Comparison of ENCODE assay signal across 13 mouse cellular contexts in the genomic region with DNA sequence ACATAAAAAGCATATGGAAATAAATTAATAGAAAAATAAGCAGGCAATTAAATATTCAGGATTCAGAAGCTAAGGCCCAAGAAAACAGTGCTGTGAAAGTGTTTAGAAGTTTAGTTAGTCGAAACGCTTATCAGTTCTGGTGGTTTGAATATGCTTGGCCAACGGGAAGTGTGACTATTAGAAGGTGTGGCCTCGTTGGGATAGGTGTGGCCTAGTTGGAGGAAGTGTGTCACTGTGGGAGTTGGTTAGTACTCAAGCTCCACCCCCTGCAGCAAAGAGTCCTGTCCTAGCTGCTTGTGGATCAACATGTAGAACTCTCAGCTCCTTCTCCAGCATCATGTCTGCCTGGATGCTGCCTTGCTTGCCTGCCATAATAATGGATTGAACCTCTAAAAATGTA. TPM values are rescaled to one million over a fixed set of nuclear protein-coding genes. Genes with fewer than 3 reads are reported as not detected.
DNase-seq lines count a peak whose midpoint lies in the region; ATAC-seq and TF ChIP-seq lines count a peak whose summit lies in the region.
"Had no signal": no experiment of that assay in that cellular context is flagged by ENCODE, and none has a peak within 500 bp of the region (broad histone marks: within the 10 kb centered on the region; RNA-seq: fewer than 3 reads in every experiment).

No protein-coding gene starts in this region.

- H3K27ac ChIP-seq in kidney, embryonic 15.5 days, result no peak overlapping the region
- H3K27ac ChIP-seq in kidney, embryonic 16.5 days (ENCODE audit: low read length), result no peak overlapping the region
- peak overlapping the region; percentile 63 for H3K27ac ChIP-seq in liver, postnatal 0 days (ENCODE audit: low read depth)
- no peak overlapping the region for H3K27ac ChIP-seq in stomach, embryonic 15.5 days
- H3K27ac ChIP-seq: midbrain, embryonic 12.5 days had no signal

- TF ChIP-seq CTCF in liver, postnatal 0 days (IDR thresholded peaks at IDR 0.05; ENCODE audit: low read depth), result no peak

- no peaks in the 10 kb centered on the region for H3K9me3 ChIP-seq in kidney, embryonic 15.5 days (replicated peaks)
- H3K9me3 ChIP-seq in kidney, embryonic 16.5 days (ENCODE audit: low read length), result no peaks in the 10 kb centered on the region
- no peaks in the 10 kb centered on the region for H3K9me3 ChIP-seq in liver, postnatal 0 days (ENCODE audit: low read length)
- H3K9me3 ChIP-seq in stomach, embryonic 15.5 days, result no peaks in the 10 kb centered on the region
- H3K9me3 ChIP-seq: midbrain, embryonic 12.5 days had no signal

- H3K4me2 ChIP-seq in kidney, embryonic 15.5 days, result no peak overlapping the region
- H3K4me2 ChIP-seq in kidney, embryonic 16.5 days (replicated peaks; ENCODE audit: low read depth, low read length), result no peak overlapping the region
- peak overlapping the region; percentile 48 for H3K4me2 ChIP-seq in liver, postnatal 0 days (ENCODE audit: low read depth, low read length)
- H3K4me2 ChIP-seq in stomach, embryonic 15.5 days, result no peak overlapping the region
- H3K4me2 ChIP-seq: midbrain, embryonic 12.5 days had no signal

- ATAC-seq in kidney, embryonic 15.5 days (replicated peaks; ENCODE audit: low FRiP score), result peak; percentile 65; the same call in 1 of the 2 replicates
- ATAC-seq in kidney, embryonic 16.5 days (ENCODE audit: low FRiP score, low TSS enrichment), result no peak
- peak; percentile 90 for ATAC-seq in liver, postnatal 0 days
- peak; percentile 85; the same call in 1 of the 2 replicates for ATAC-seq in stomach, embryonic 15.5 days (ENCODE audit: insufficient read depth, low FRiP score, low read depth)
- ATAC-seq: forebrain, embryonic 16.5 days had no signal

- H3K9ac ChIP-seq in kidney, embryonic 15.5 days, result no peak overlapping the region
- H3K9ac ChIP-seq in kidney, embryonic 16.5 days (replicated peaks; ENCODE audit: low read length), result no peak overlapping the region
- peak overlapping the region; percentile 23 for H3K9ac ChIP-seq in liver, postnatal 0 days (replicated peaks)
- H3K9ac ChIP-seq in stomach, embryonic 15.5 days, result no peak overlapping the region
- H3K9ac ChIP-seq: midbrain, embryonic 12.5 days had no signal

- TF ChIP-seq EP300 in liver, postnatal 0 days (IDR thresholded peaks at IDR 0.05; ENCODE audit: low read depth), result no peak

- H3K27me3 ChIP-seq in kidney, embryonic 15.5 days, result no peaks in the 10 kb centered on the region
- H3K27me3 ChIP-seq in kidney, embryonic 16.5 days (ENCODE audit: insufficient read depth, low read length), result no peaks in the 10 kb centered on the region
- H3K27me3 ChIP-seq in liver, postnatal 0 days (ENCODE audit: insufficient read depth, low read length), result no peaks in the 10 kb centered on the region
- H3K27me3 ChIP-seq in stomach, embryonic 15.5 days (replicated peaks), result no peaks in the 10 kb centered on the region

- H3K36me3 ChIP-seq in kidney, embryonic 15.5 days, result no peaks in the 10 kb centered on the region
- H3K36me3 ChIP-seq in kidney, embryonic 16.5 days (ENCODE audit: insufficient read depth, low read length), result no peaks in the 10 kb centered on the region
- H3K36me3 ChIP-seq in liver, postnatal 0 days (replicated peaks; ENCODE audit: insufficient read depth, low read length), result no peaks in the 10 kb centered on the region
- H3K36me3 ChIP-seq in stomach, embryonic 15.5 days, result no peaks in the 10 kb centered on the region
- H3K36me3 ChIP-seq: midbrain, embryonic 12.5 days had no signal

- peak; percentile 88 for DNase-seq in c-Kit-positive CD71-positive TER-119-positive erythroid progenitor cells, embryonic 14.5 days (ENCODE audit: low spot score)
- peak; percentile 76 for DNase-seq in liver, postnatal 0 days
- DNase-seq in adrenal gland, adult 2 months, result no peak
- DNase-seq in MN1 (ENCODE audit: low spot score), result no peak
- DNase-seq in cerebellum, adult 9-10 months, result no peak
- DNase-seq: cerebellum, adult 18-20 months; heart, postnatal 4 days; layer of hippocampus, postnatal 36 days had no signal

- H3K4me3 ChIP-seq in kidney, embryonic 15.5 days (replicated peaks), result no peak overlapping the region
- H3K4me3 ChIP-seq in kidney, embryonic 16.5 days (ENCODE audit: low read length), result no peak overlapping the region
- H3K4me3 ChIP-seq in liver, postnatal 0 days (ENCODE audit: low read depth, low read length), result peak overlapping the region; percentile 45
- H3K4me3 ChIP-seq in stomach, embryonic 15.5 days (replicated peaks), result no peak overlapping the region
- H3K4me3 ChIP-seq: midbrain, embryonic 12.5 days had no signal

- H3K4me1 ChIP-seq in kidney, embryonic 15.5 days, result 0 out of 2 replicates have a peak, but pooled peaks cover 3% of the 10 kb centered on the region
- 0 out of 2 replicates have a peak, but pooled peaks cover 2% of the 10 kb centered on the region for H3K4me1 ChIP-seq in kidney, embryonic 16.5 days (ENCODE audit: insufficient read depth, low read length)
- H3K4me1 ChIP-seq in liver, postnatal 0 days (ENCODE audit: insufficient read depth), result peaks cover 12% of the 10 kb centered on the region
- H3K4me1 ChIP-seq in stomach, embryonic 15.5 days, result no peaks in the 10 kb centered on the region
- H3K4me1 ChIP-seq: midbrain, embryonic 12.5 days had no signal

- WGBS in kidney, embryonic 15.5 days, result 93% methylated on average over 4 of the region's 4 CpGs
- WGBS in kidney, embryonic 16.5 days, result 94% methylated on average over 4 of the region's 4 CpGs
- WGBS in liver, postnatal 0 days (ENCODE audit: insufficient replicate concordance), result 45% methylated on average over 4 of the region's 4 CpGs
- 77% methylated on average over 4 of the region's 4 CpGs for WGBS in stomach, embryonic 15.5 days

RNA-seq across cellular contexts. Expression of a gene that starts 6.5 kb away (rescaled TPM):
- 6.1 and 7.3 TPM in 2 replicates for polyA plus RNA-seq in kidney, embryonic 15.5 days (2015; fragmentation: Nextera tagmentation; extraction: Ambion mirVana)
- 5.3 and 5.5 TPM in 2 replicates for polyA plus RNA-seq in kidney, embryonic 16.5 days (2015; fragmentation: Nextera tagmentation; extraction: Ambion mirVana)
- polyA plus RNA-seq in liver, postnatal 0 days (2015; fragmentation: Nextera tagmentation; extraction: Ambion mirVana), result 1.1 and 1.4 TPM in 2 replicates
- 7.7 and 7.8 TPM in 2 replicates for polyA plus RNA-seq in stomach, embryonic 15.5 days (2015; fragmentation: Nextera tagmentation; extraction: Ambion mirVana)
- 100 to 1,000 TPM in 1 of 2 experiments, 10 to 100 TPM in 1; 82.8 to 115 TPM for total RNA-seq in adrenal gland, adult 2 months (2021)
- 23.9 and 38.7 TPM in 2 replicates for polyA plus RNA-seq in adrenal gland, adult 2 months (2012; rRNA removed)

Comparison
In these comparisons a context has a peak if more than half of its experiments do, and no peak if none do; other contexts are left out.
1. DNase-seq: peak in c-Kit-positive CD71-positive TER-119-positive erythroid progenitor cells, embryonic 14.5 days (single experiment) and liver, postnatal 0 days (single experiment); none in adrenal gland, adult 2 months (single experiment), MN1 (single experiment) and cerebellum, adult 9-10 months (single experiment).